Comparison of ENCODE assay signal across 9 mouse cellular contexts in genomic region chr11:76524947-76525346, GRCm38 (mm10).
DNase-seq lines count a peak whose midpoint lies in the region; ATAC-seq and TF ChIP-seq lines count a peak whose summit lies in the region.
"Had no signal": no experiment of that assay in that cellular context is flagged by ENCODE, and none has a peak within 500 bp of the region (broad histone marks: within the 10 kb centered on the region; RNA-seq: fewer than 3 reads in every experiment).

No protein-coding gene starts in this region.

- H3K4me1 ChIP-seq in intestine, embryonic 14.5 days (replicated peaks; ENCODE audit: control insufficient read depth, insufficient read depth, low read length): peaks cover 11% of the 10 kb centered on the region
- H3K4me1 ChIP-seq in intestine, embryonic 16.5 days (ENCODE audit: control insufficient read depth, insufficient read depth, low read length): peaks cover 12% of the 10 kb centered on the region
- peaks cover 2% of the 10 kb centered on the region; the same call in 1 of the 2 replicates for H3K4me1 ChIP-seq in small intestine, adult 2 months (ENCODE audit: control insufficient read depth, insufficient read depth, insufficient read length, low read length)

- no peak overlapping the region for H3K4me3 ChIP-seq in intestine, embryonic 14.5 days (ENCODE audit: low read depth, low read length)
- H3K4me3 ChIP-seq in intestine, embryonic 16.5 days (ENCODE audit: low read length): no peak overlapping the region
- H3K4me3 ChIP-seq in small intestine, adult 2 months (ENCODE audit: low read depth, low read length): no peak overlapping the region
- H3K4me3 ChIP-seq: lung, embryonic 15.5 days had no signal

- WGBS in intestine, embryonic 14.5 days: 11% methylated on average over 8 of the region's 8 CpGs
- WGBS in intestine, embryonic 16.5 days: 10% methylated on average over 8 of the region's 8 CpGs
- 5% methylated on average over 8 of the region's 8 CpGs for WGBS in small intestine, adult 2 months

- TF ChIP-seq POLR2A in small intestine, adult 2 months (IDR thresholded peaks at IDR 0.05; ENCODE audit: low read depth, low read length): no peak

- TF ChIP-seq CTCF in small intestine, adult 2 months (IDR thresholded peaks at IDR 0.05; ENCODE audit: extremely low read depth, insufficient read length, insufficient replicate concordance, low read depth, low read length): peak; percentile 63; the same call in 1 of the 2 replicates

- ATAC-seq in intestine, embryonic 14.5 days (replicated peaks; ENCODE audit: low FRiP score, low TSS enrichment, low read depth): no peak
- no peak for ATAC-seq in intestine, embryonic 16.5 days

- no peak overlapping the region for H3K27ac ChIP-seq in intestine, embryonic 14.5 days (ENCODE audit: low read depth)
- H3K27ac ChIP-seq in intestine, embryonic 16.5 days (ENCODE audit: low read length): no peak overlapping the region
- no peak overlapping the region for H3K27ac ChIP-seq in small intestine, adult 2 months (ENCODE audit: insufficient read depth, low read depth, low read length)
- H3K27ac ChIP-seq: lung, embryonic 15.5 days had no signal

- H3K27me3 ChIP-seq in intestine, embryonic 14.5 days (replicated peaks; ENCODE audit: control insufficient read depth, insufficient read depth, low read length): no peaks in the 10 kb centered on the region
- no peaks in the 10 kb centered on the region for H3K27me3 ChIP-seq in intestine, embryonic 16.5 days (replicated peaks; ENCODE audit: control insufficient read depth, insufficient read depth, low read length)
- no peaks in the 10 kb centered on the region for H3K27me3 ChIP-seq in small intestine, adult 2 months (ENCODE audit: control insufficient read depth, insufficient read depth, low read length)
- H3K27me3 ChIP-seq: lung, embryonic 15.5 days had no signal

- no peak overlapping the region for H3K9ac ChIP-seq in intestine, embryonic 14.5 days (ENCODE audit: low read length)
- H3K9ac ChIP-seq in intestine, embryonic 16.5 days (ENCODE audit: low read depth, low read length): no peak overlapping the region
- H3K9ac ChIP-seq: lung, embryonic 15.5 days had no signal

- H3K4me2 ChIP-seq in intestine, embryonic 14.5 days (ENCODE audit: low read length): no peak overlapping the region
- H3K4me2 ChIP-seq in intestine, embryonic 16.5 days (ENCODE audit: low read depth, low read length): no peak overlapping the region
- H3K4me2 ChIP-seq: lung, embryonic 15.5 days had no signal

- peak; percentile 75 for DNase-seq in intestine, embryonic 14.5 days (ENCODE audit: low spot score)
- DNase-seq in adrenal gland, adult 2 months: peak; percentile 77
- DNase-seq in embryo, embryonic 10.5 days (ENCODE audit: low spot score): peak; percentile 88
- DNase-seq in heart, postnatal 4 days: peak; percentile 77
- DNase-seq in layer of hippocampus, adult 18-20 months (ENCODE audit: low spot score in 2 of 2): peak; percentile 68 to 87
- DNase-seq in lung, postnatal 4 days: peak; percentile 37 to 68

- H3K36me3 ChIP-seq in intestine, embryonic 14.5 days (ENCODE audit: control insufficient read depth, insufficient read depth, low read length): no peaks in the 10 kb centered on the region
- H3K36me3 ChIP-seq in intestine, embryonic 16.5 days (ENCODE audit: control insufficient read depth, insufficient read depth, low read length): no peaks in the 10 kb centered on the region
- H3K36me3 ChIP-seq in small intestine, adult 2 months (ENCODE audit: control insufficient read depth, insufficient read depth, low read length): no peaks in the 10 kb centered on the region
- H3K36me3 ChIP-seq: lung, embryonic 15.5 days had no signal

- no peaks in the 10 kb centered on the region for H3K9me3 ChIP-seq in intestine, embryonic 14.5 days (ENCODE audit: control insufficient read depth, low read length)
- H3K9me3 ChIP-seq in intestine, embryonic 16.5 days (ENCODE audit: control insufficient read depth, low read length): no peaks in the 10 kb centered on the region
- H3K9me3 ChIP-seq: lung, embryonic 15.5 days had no signal
